Mouse (Mus musculus): ENCODE measurements around the gene Fam213a.
"Not testable (repeated sequence)": the region's sequence is repeated elsewhere in the genome, so short reads cannot be mapped to it uniquely, and the experiment has no call there.

The Fam213a gene

GRCm38 (mm10) chr14:41013630-41014613, at the start of gene Fam213a:
Fam213a (minus strand) TSS chr14:41013788.
- DNase-seq (ENCODE audit: extremely low spot score), result peak; percentile 88

- not testable (repeated sequence) for DNase-seq (ENCODE audit: extremely low spot score)
Observed at GRCm38 (mm10) chr14:41053190-41053589, 39.6 kb upstream of the Fam213a start.

- no peak for DNase-seq (ENCODE audit: extremely low spot score)
Observed at GRCm38 (mm10) chr14:41052481-41052880, 38.9 kb upstream of the Fam213a start.

- DNase-seq (ENCODE audit: extremely low spot score), result no peak
Observed at GRCm38 (mm10) chr14:41050471-41050870, 36.9 kb upstream of the Fam213a start.

GRCm38 (mm10) chr14:41047402-41047801, 33.8 kb upstream of the Fam213a start:
- no peak for DNase-seq (ENCODE audit: extremely low spot score)

GRCm38 (mm10) chr14:41035146-41035798, 21.7 kb upstream of the Fam213a start:
- DNase-seq (ENCODE audit: extremely low spot score), result peak; percentile 72

GRCm38 (mm10) chr14:41033135-41034110, 19.8 kb upstream of the Fam213a start:
- peak; percentile 74 for DNase-seq (ENCODE audit: extremely low spot score)

- DNase-seq (ENCODE audit: extremely low spot score), result no peak
Observed at GRCm38 (mm10) chr14:41030989-41031513, 17.5 kb upstream of the Fam213a start.

GRCm38 (mm10) chr14:41029303-41029702, 15.7 kb upstream of the Fam213a start:
- no peak for DNase-seq (ENCODE audit: extremely low spot score)

GRCm38 (mm10) chr14:41025594-41026284, 12.2 kb upstream of the Fam213a start:
- no peak for DNase-seq (ENCODE audit: extremely low spot score)

GRCm38 (mm10) chr14:41025087-41025486, 11.5 kb upstream of the Fam213a start:
- no peak for DNase-seq (ENCODE audit: extremely low spot score)

GRCm38 (mm10) chr14:41021246-41021645, 7.7 kb upstream of the Fam213a start:
- DNase-seq (ENCODE audit: extremely low spot score), result no peak

- DNase-seq (ENCODE audit: extremely low spot score), result no peak
Observed at GRCm38 (mm10) chr14:41017460-41017859, 3.9 kb upstream of the Fam213a start.

GRCm38 (mm10) chr14:41014701-41015240, 1.2 kb upstream of the Fam213a start:
- no peak for DNase-seq (ENCODE audit: extremely low spot score)

- no peak for DNase-seq (ENCODE audit: extremely low spot score)
Observed at GRCm38 (mm10) chr14:41013143-41013542, 445 bp downstream of the Fam213a start.

- no peak for DNase-seq (ENCODE audit: extremely low spot score)
Observed at GRCm38 (mm10) chr14:41011916-41012315, 1.7 kb downstream of the Fam213a start.

GRCm38 (mm10) chr14:41008138-41008537, 5.5 kb downstream of the Fam213a start:
- DNase-seq (ENCODE audit: extremely low spot score), result no peak

- no peak for DNase-seq (ENCODE audit: extremely low spot score)
Observed at GRCm38 (mm10) chr14:41007641-41008040, 5.9 kb downstream of the Fam213a start.

GRCm38 (mm10) chr14:41006899-41007298, 6.7 kb downstream of the Fam213a start:
- no peak for DNase-seq (ENCODE audit: extremely low spot score)

- DNase-seq (ENCODE audit: extremely low spot score), result no peak
Observed at GRCm38 (mm10) chr14:41006263-41006662, 7.3 kb downstream of the Fam213a start.
